28 mouse cellular contexts compared by ENCODE assay signal in genomic region chr9:109855947-109856346, GRCm38 (mm10). TPM values are rescaled to one million over a fixed set of nuclear protein-coding genes. Genes with fewer than 3 reads are reported as not detected.
"Had no signal": no experiment of that assay in that cellular context is flagged by ENCODE, and none has a peak within 500 bp of the region (broad histone marks: within the 10 kb centered on the region; RNA-seq: fewer than 3 reads in every experiment).

No protein-coding gene starts in this region.

- H3K27me3 ChIP-seq: limb, embryonic 13.5 days; lung, embryonic 15.5 days; midbrain, embryonic 13.5 days; neural tube, embryonic 13.5 days; stomach, embryonic 15.5 days had no signal

- H3K4me1 ChIP-seq: limb, embryonic 13.5 days; lung, embryonic 15.5 days; midbrain, embryonic 13.5 days; neural tube, embryonic 13.5 days; stomach, embryonic 15.5 days had no signal

- H3K4me2 ChIP-seq: limb, embryonic 13.5 days; lung, embryonic 15.5 days; midbrain, embryonic 13.5 days; neural tube, embryonic 13.5 days; stomach, embryonic 15.5 days had no signal

- ATAC-seq: intestine, postnatal 0 days; midbrain, embryonic 13.5 days; midbrain, embryonic 16.5 days had no signal

- H3K4me3 ChIP-seq: layer of hippocampus, adult 2 months; left cerebral cortex, adult 2 months; limb, embryonic 13.5 days; lung, embryonic 15.5 days; megakaryocyte, embryonic 14.5 days; midbrain, embryonic 10.5 days; midbrain, embryonic 13.5 days; myocyte; neural tube, embryonic 13.5 days; stomach, embryonic 15.5 days had no signal

- DNase-seq: kidney, adult 2 months; kidney, postnatal 25 days; layer of hippocampus, adult 9-11 months; lung, adult 18-20 months; lung, postnatal 10 days; lung, postnatal 36 days; spleen, adult 18-20 months; thymus, postnatal 25 days had no signal

- H3K9ac ChIP-seq: limb, embryonic 13.5 days; lung, embryonic 15.5 days; midbrain, embryonic 13.5 days; neural tube, embryonic 13.5 days; stomach, embryonic 15.5 days had no signal

- H3K27ac ChIP-seq: kidney, postnatal 0 days; layer of hippocampus, adult 2 months; left cerebral cortex, adult 2 months; limb, embryonic 13.5 days; lung, embryonic 15.5 days; midbrain, embryonic 10.5 days; midbrain, embryonic 13.5 days; neural tube, embryonic 13.5 days; stomach, embryonic 15.5 days had no signal

- H3K36me3 ChIP-seq: limb, embryonic 13.5 days; lung, embryonic 15.5 days; midbrain, embryonic 10.5 days; midbrain, embryonic 13.5 days; neural tube, embryonic 13.5 days; stomach, embryonic 15.5 days had no signal

- H3K9me3 ChIP-seq: limb, embryonic 13.5 days; lung, embryonic 15.5 days; megakaryocyte, embryonic 14.5 days; midbrain, embryonic 10.5 days; midbrain, embryonic 13.5 days; neural tube, embryonic 13.5 days; stomach, embryonic 15.5 days had no signal

RNA-seq across cellular contexts. Expression of gene Camp, which starts 6.5 kb away (rescaled TPM):
- total RNA-seq: layer of hippocampus, adult 2 months; layer of hippocampus, postnatal 25 days; left cerebral cortex, adult 2 months; left cerebral cortex, postnatal 10 days; left cerebral cortex, postnatal 36 days; monocyte, adult 5-6 weeks had no signal
- polyA plus RNA-seq: kidney, adult 2 months; kidney, embryonic 14.5 days; myocyte had no signal

RNA-seq across cellular contexts. Expression of gene Spink8, which starts 43.9 kb away (rescaled TPM):
- total RNA-seq: monocyte, adult 5-6 weeks; neutrophil, adult 5-6 weeks had no signal
- polyA plus RNA-seq: large intestine, adult 2 months; lung, embryonic 15.5 days; midbrain, embryonic 10.5 days; myocyte; neural tube, embryonic 13.5 days had no signal
